Mouse (Mus musculus) heart, adult 2 months (tissue): ENCODE results near the gene Ccnf. TPM values are rescaled to one million over a fixed set of nuclear protein-coding genes. Genes with fewer than 3 reads are reported as not detected.

Source experiments
- DNase-seq, 2 experiments: peaks; one replicate each; pipeline ENCODE4 v3.0.0; 2021
- H3K27ac ChIP-seq: fragments of 200-600 bp; 2 replicates; pipeline ENCODE4 v1.8.1; 2022
- H3K27me3 ChIP-seq: fragments of 200-500 bp; 2 replicates; pipeline ENCODE4 v1.6.1; 2012; ENCODE audit warnings: mild to moderate bottlenecking, low read length, inconsistent platforms, mixed read lengths; ENCODE audit not compliant: control insufficient read depth, insufficient read depth
- H3K36me3 ChIP-seq: fragments of 200-500 bp; 2 replicates; pipeline ENCODE4 v1.6.1; 2012; ENCODE audit warnings: low read length, inconsistent platforms; ENCODE audit not compliant: control insufficient read depth, insufficient read depth
- H3K4me1 ChIP-seq: fragments of 200-500 bp; 2 replicates; pipeline ENCODE4 v1.6.1; 2011; ENCODE audit warnings: low read length; ENCODE audit not compliant: control insufficient read depth, insufficient read depth
- H3K4me3 ChIP-seq: fragments of 200-600 bp; 2 replicates; pipeline ENCODE4 v1.8.1; 2022
- H3K79me2 ChIP-seq: fragments of 200-500 bp; replicated peaks from 2 replicates; pipeline ENCODE4 v1.6.1; 2012; ENCODE audit warnings: mild to moderate bottlenecking, inconsistent platforms, low read length, moderate library complexity, mixed read lengths; ENCODE audit not compliant: control insufficient read depth, insufficient read depth
- H3K9ac ChIP-seq: fragments of 200-500 bp; 2 replicates; pipeline ENCODE4 v1.6.1; 2012; ENCODE audit warnings: low read depth, mild to moderate bottlenecking, control low read depth, inconsistent platforms, low read length, mixed read lengths
- CTCF ChIP-seq: fragments of 200-600 bp; IDR thresholded peaks from 2 replicates; pipeline ENCODE4 v1.8.1; 2022; ENCODE audit warnings: antibody characterized with exemption, mild to moderate bottlenecking, moderate library complexity
- EP300 ChIP-seq: fragments of 200-500 bp; IDR thresholded peaks from 2 replicates; pipeline ENCODE4 v1.6.1; 2011; ENCODE audit warnings: low read depth, low read length, control low read depth; ENCODE audit not compliant: insufficient read depth
- POLR2A ChIP-seq: fragments of 200-500 bp; IDR thresholded peaks from 2 replicates; pipeline ENCODE4 v1.6.1; 2011; ENCODE audit warnings: mild to moderate bottlenecking, low read depth, low read length, control low read depth; ENCODE audit not compliant: insufficient read depth
- WGBS: fragments of 180-500 bp; shearing (Covaris S2); methylation state at CpG from one replicate; pipeline ENCODE4 v1.1.7; 2018; 5-methylcytosine and 5-hydroxymethylcytosine counted together
- intact Hi-C: fragments of 180-260 bp; cut with DNase I; formaldehyde crosslinking; loops from one replicate; pipeline ENCODE4 v1.15.1; 2025
- polyA plus RNA-seq: library from polyadenylated mRNA; depleted of rRNA; stranded (reverse); fragments of >200 nt; gene quantifications from 2 replicates; pipeline ENCODE4 v1.2.3, GENCODE M21; 2012
- total RNA-seq, 2 experiments: library from RNA; stranded (reverse); gene quantifications; 2 replicates each; pipeline ENCODE4 v1.2.3; 2021

The Ccnf gene
- total and polyA plus RNA-seq, 3 experiments, result 0.49 to 0.59 (median 0.57) TPM

- peak; percentile 31 to 58 for DNase-seq
- H3K9ac ChIP-seq, result no peak overlapping the region
- H3K4me3 ChIP-seq, result no peak overlapping the region
- TF ChIP-seq CTCF, result peak; percentile 59
- peak; percentile 57; the same call in 1 of the 2 replicates for TF ChIP-seq EP300
- no peak for TF ChIP-seq POLR2A
- H3K36me3 ChIP-seq, result no peaks in the 10 kb centered on the region
- 68% methylated on average over 7 of the region's 7 CpGs for WGBS
- no peak overlapping the region for H3K27ac ChIP-seq
- intact Hi-C loops, result loop anchor here (10.0 kb wide), 1 partner anchor 68 kb away; no protein-coding TSS in a partner anchor
- H3K4me1 ChIP-seq, result no peaks in the 10 kb centered on the region
- H3K27me3 ChIP-seq, result no peaks in the 10 kb centered on the region
- no peaks in the 10 kb centered on the region for H3K79me2 ChIP-seq
These were observed 14.4 kb downstream of the Ccnf start for GRCm38 (mm10) chr17:24236921-24237320.

- Histone ChIP-seq H3K27me3 (no peaks in the 10 kb centered on the region), H3K9ac (no peak overlapping the region), H3K4me1 (no peaks in the 10 kb centered on the region), H3K79me2 (no peaks in the 10 kb centered on the region), H3K36me3 (no peaks in the 10 kb centered on the region), H3K27ac (no peak overlapping the region), H3K4me3 (no peak overlapping the region)
- WGBS, result 100% methylated on average over 1 of the region's 1 CpGs
- no peak for TF ChIP-seq CTCF
- TF ChIP-seq POLR2A, result no peak
- no peak for TF ChIP-seq EP300
- DNase-seq, result no peak
- intact Hi-C loops, result loop anchor here (10.0 kb wide), 1 partner anchor 68 kb away; no protein-coding TSS in a partner anchor
These were observed 14.8 kb downstream of the Ccnf start for GRCm38 (mm10) chr17:24236479-24236878.

GRCm38 (mm10) chr17:24227941-24228340 is 23.3 kb downstream of the Ccnf start:
- Histone ChIP-seq H3K36me3 (no peaks in the 10 kb centered on the region), H3K27me3 (no peaks in the 10 kb centered on the region), H3K4me1 (no peaks in the 10 kb centered on the region), H3K27ac (no peak overlapping the region), H3K79me2 (no peaks in the 10 kb centered on the region), H3K9ac (no peak overlapping the region), H3K4me3 (no peak overlapping the region)
- intact Hi-C loops, result no loop called here
- no peak for DNase-seq
- 88% methylated on average over 7 of the region's 7 CpGs for WGBS
- no peak for TF ChIP-seq EP300
- no peak for TF ChIP-seq CTCF

- H3K27ac ChIP-seq, result no peak overlapping the region
- no peaks in the 10 kb centered on the region for H3K36me3 ChIP-seq
- no peak overlapping the region for H3K9ac ChIP-seq
- no peaks in the 10 kb centered on the region for H3K27me3 ChIP-seq
- no peaks in the 10 kb centered on the region for H3K79me2 ChIP-seq
- no peak for DNase-seq
- TF ChIP-seq CTCF, result no peak
- TF ChIP-seq EP300, result no peak
- TF ChIP-seq POLR2A, result no peak
- no peaks in the 10 kb centered on the region for H3K4me1 ChIP-seq
- intact Hi-C loops, result no loop called here
- WGBS, result 88% methylated on average over 8 of the region's 8 CpGs
- H3K4me3 ChIP-seq, result no peak overlapping the region
These were observed 24.6 kb downstream of the Ccnf start for GRCm38 (mm10) chr17:24226721-24227120.

GRCm38 (mm10) chr17:24225851-24226250 is 25.4 kb downstream of the Ccnf start:
- intact Hi-C loops, result no loop called here
- WGBS, result 89% methylated on average over 5 of the region's 5 CpGs
- Histone ChIP-seq H3K27ac (no peak overlapping the region), H3K36me3 (no peaks in the 10 kb centered on the region), H3K4me1 (peaks cover 4% of the 10 kb centered on the region), H3K4me3 (no peak overlapping the region), H3K27me3 (no peaks in the 10 kb centered on the region), H3K9ac (no peak overlapping the region), H3K79me2 (no peaks in the 10 kb centered on the region)
- no peak for DNase-seq
- no peak for TF ChIP-seq CTCF
- no peak for TF ChIP-seq POLR2A
- TF ChIP-seq EP300, result no peak

GRCm38 (mm10) chr17:24224741-24225140 is 26.5 kb downstream of the Ccnf start:
- Histone ChIP-seq H3K27me3 (no peaks in the 10 kb centered on the region), H3K36me3 (no peaks in the 10 kb centered on the region), H3K4me1 (peaks cover 4% of the 10 kb centered on the region), H3K9ac (no peak overlapping the region), H3K4me3 (no peak overlapping the region), H3K79me2 (no peaks in the 10 kb centered on the region), H3K27ac (no peak overlapping the region)
- intact Hi-C loops, result no loop called here
- 93% methylated on average over 10 of the region's 10 CpGs for WGBS
- DNase-seq, result no peak
- TF ChIP-seq POLR2A (no peak), EP300 (no peak), CTCF (no peak)

GRCm38 (mm10) chr17:24223513-24223912 is 27.8 kb downstream of the Ccnf start:
- no peaks in the 10 kb centered on the region for H3K27me3 ChIP-seq
- intact Hi-C loops, result no loop called here
- WGBS, result 87% methylated on average over 5 of the region's 5 CpGs
- H3K4me1 ChIP-seq, result peaks cover 4% of the 10 kb centered on the region
- no peaks in the 10 kb centered on the region for H3K36me3 ChIP-seq
- H3K79me2 ChIP-seq, result no peaks in the 10 kb centered on the region
- no peak overlapping the region for H3K9ac ChIP-seq
- TF ChIP-seq POLR2A, result no peak
- no peak for TF ChIP-seq CTCF
- DNase-seq, result no peak
- H3K4me3 ChIP-seq, result no peak overlapping the region
- no peak overlapping the region for H3K27ac ChIP-seq
